Mouse (Mus musculus) bone marrow macrophage, adult 2 months (primary cell): ENCODE measurements at regions not wholly inside any gene's neighbourhood (a gene's known extent, or its start where the extent isn't known, plus 50 kb on each side); places are given as distances from the start of the nearest gene placed in this dataset.

Experiments used
- H3K27ac ChIP-seq: 2 replicates; pipeline ENCODE4 v1.5.1; 2012; ENCODE audit warnings: low read depth, low read length; ENCODE audit not compliant: insufficient read depth
- H3K4me1 ChIP-seq: 2 replicates; pipeline ENCODE4 v1.6.1; 2012; ENCODE audit warnings: low read length; ENCODE audit not compliant: control insufficient read depth, insufficient read depth
- H3K4me3 ChIP-seq: 2 replicates; pipeline ENCODE4 v1.5.1; 2012; ENCODE audit warnings: mild to moderate bottlenecking, low read length, moderate library complexity; ENCODE audit not compliant: insufficient read depth
- CTCF ChIP-seq: IDR thresholded peaks from 2 replicates; pipeline ENCODE4 v1.5.1; 2012; ENCODE audit warnings: low read depth, mild to moderate bottlenecking, low read length, moderate library complexity
- POLR2A ChIP-seq: IDR thresholded peaks from 2 replicates; pipeline ENCODE4 v1.6.1; 2012; ENCODE audit warnings: mild to moderate bottlenecking, low read depth, low read length, borderline replicate concordance

DNA sequence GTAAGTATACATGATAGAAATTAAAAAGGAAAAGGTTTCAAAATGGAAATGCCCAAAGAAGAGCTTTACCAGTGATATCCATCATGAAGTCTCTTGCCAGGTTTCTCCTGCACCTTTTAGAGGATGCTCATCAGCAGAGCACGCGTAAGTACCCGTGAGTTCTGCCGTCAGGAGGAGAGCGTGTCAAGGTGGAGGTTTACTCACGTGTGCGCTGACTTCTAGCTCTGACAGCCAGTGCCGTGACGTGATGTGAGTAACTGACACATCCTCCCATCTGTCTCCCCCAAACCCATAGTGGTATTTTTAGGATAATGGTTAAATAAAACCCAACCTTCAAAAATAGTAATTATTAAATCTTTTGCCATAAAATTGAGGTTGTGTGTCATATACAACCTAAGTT, 55.3 kb downstream of the Adra2a start:
- H3K4me1 ChIP-seq: no peaks in the 10 kb centered on the region
- H3K4me3 ChIP-seq: no peak overlapping the region
- TF ChIP-seq CTCF (no peak), POLR2A (no peak)
- no peak overlapping the region for H3K27ac ChIP-seq

DNA sequence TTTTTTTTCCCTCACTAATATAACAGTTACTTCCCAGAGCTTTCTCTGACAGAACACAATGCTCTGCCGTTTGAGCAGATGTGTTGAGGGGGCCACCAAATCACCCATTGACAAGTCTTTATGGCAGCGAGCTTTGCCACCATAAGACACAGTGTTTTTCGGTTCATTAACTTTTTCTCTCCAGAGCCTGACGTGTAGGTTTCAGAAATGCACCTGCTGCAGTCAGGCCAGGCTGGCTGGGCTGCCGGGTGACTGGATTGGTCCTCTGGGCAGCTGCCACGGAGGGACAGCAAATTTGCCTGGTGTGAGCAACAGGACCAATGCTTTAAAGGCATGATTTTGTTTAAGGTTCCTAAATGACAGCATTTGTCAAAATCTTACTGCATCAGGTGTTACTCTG, 55.8 kb downstream of the Adra2a start:
- Histone ChIP-seq H3K4me1 (no peaks in the 10 kb centered on the region), H3K4me3 (no peak overlapping the region), H3K27ac (no peak overlapping the region)
- TF ChIP-seq CTCF (no peak), POLR2A (no peak)

DNA sequence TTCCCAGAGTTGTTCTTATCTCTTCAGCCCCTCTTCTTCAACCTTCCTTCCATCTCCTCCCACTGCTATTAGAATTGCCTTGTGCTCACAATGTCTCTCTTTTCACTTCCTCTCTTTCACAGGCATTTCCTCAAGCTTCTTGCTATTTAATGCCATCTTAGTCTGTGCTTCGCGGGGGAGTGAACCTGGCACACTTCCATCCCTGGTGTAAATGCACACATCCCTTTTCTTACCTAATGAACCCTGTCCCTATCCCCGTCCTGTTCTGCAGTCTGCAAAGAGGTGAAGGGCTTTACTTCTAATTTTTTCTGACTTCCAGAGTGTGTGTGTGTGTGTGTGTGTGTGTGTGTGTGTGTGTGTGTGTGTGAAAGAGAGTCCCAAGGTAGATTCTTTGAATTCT, 62.6 kb downstream of the Adra2a start:
- no peak for TF ChIP-seq CTCF
- no peak overlapping the region for H3K27ac ChIP-seq
- no peak overlapping the region for H3K4me3 ChIP-seq

DNA sequence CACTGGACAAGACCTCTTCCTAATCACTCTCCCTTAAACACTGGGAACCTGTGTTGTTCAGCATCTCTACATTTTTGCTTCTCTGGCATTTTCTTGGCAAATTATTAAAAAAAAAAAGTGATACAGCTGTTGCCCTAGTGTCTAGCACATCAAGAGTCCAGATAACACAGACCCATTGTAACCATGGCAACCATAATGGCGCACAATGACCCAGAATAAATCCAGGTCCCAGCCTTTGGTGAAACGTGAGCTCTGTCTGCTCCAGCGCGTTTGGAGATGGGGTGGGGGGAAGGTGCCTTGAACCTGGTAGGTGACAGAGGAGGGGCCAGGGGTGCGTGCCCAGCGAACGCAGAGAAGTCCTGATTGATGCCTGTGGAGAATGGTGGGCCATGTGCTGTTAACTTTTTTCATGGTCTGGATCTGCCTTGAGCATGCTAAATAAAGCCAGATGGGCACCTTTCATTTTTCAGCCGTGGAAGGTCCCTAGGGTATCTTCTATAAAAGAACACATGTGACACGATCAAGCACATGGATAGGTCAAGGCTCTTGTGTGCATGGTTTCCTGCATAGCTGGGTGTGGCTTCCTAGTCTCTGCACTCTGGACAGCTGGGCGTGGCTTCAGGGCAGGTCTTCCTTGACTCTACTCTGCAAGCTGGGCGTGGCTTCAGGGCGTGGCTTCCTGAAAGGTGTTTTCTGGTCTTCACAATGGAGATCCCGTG, 63.3 kb downstream of the Adra2a start:
- 0 out of 2 replicates have a peak, but pooled peaks cover 2% of the 10 kb centered on the region for H3K4me1 ChIP-seq
- TF ChIP-seq POLR2A (no peak), CTCF (no peak)
- no peak overlapping the region for H3K4me3 ChIP-seq

More for the DNA sequence above, 62.6 kb downstream of the Adra2a start:
- 0 out of 2 replicates have a peak, but pooled peaks cover 2% of the 10 kb centered on the region for H3K4me1 ChIP-seq

DNA sequence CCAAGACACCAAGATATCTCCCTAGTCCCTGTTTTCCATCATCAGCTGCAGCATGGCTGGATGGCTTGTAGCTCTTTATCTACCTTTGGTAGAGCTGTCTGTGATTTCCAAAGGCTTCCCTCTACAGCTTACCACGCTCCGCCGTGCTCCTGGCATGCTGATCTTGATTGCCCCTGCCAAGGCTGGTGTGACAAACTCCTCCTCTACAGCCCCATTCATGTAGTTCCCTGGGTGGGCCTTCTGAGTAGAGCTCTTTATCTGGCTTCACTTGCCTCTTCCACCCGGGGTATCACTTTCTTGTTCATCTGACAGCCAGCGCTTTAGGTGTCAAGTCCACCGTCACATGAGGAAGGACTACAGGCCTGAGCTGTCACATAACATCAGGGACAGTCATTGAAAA, 66.1 kb downstream of the Adra2a start:
- 0 out of 2 replicates have a peak, but pooled peaks cover 2% of the 10 kb centered on the region for H3K4me1 ChIP-seq
- no peak overlapping the region for H3K4me3 ChIP-seq
- no peak overlapping the region for H3K27ac ChIP-seq
- TF ChIP-seq POLR2A: no peak
- no peak for TF ChIP-seq CTCF

More for the DNA sequence above, 63.3 kb downstream of the Adra2a start:
- H3K27ac ChIP-seq: no peak overlapping the region

DNA sequence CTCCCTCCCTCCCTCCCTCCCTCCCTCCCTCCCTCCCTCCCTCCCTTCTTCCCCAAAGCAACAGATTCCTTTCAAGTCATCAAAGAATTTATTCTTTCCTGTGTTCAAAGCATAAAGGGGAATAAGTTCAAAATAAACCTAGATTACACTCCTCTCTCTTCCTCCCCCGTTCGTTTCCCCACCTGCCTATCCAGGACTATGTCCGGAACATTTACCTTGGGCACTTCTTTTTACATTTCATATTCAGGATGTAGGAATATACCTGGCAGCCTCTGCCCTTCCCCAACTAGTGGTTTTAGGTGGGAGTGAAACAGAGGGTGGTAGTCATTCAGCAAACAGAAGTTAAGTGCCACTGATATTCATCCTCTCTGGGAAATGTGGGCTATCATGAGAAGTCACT, 68.7 kb downstream of the Adra2a start:
- Histone ChIP-seq H3K4me1 (peaks cover 2% of the 10 kb centered on the region; the same call in 1 of the 2 replicates), H3K27ac (no peak overlapping the region), H3K4me3 (no peak overlapping the region)
- TF ChIP-seq POLR2A (no peak), CTCF (no peak)

DNA sequence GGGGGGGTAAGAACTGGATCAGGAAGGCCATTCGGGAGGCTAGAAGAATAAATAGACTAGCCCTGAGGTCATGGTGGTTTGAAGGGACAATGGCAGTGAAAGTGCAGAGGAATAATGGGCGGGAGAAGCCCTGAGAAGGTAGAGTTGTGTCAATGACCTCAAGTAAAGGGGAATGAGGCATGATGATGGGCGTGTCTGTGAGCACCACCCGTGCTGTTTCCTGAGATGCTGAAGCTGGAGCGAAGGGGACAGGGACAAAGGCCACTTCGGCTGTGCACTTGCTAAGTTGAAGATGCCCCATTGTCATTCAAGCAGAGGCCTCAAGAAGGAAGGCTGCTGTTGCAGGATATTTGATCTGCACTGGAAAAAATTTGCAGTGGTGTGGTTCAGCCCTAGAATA, 69.5 kb downstream of the Adra2a start:
- TF ChIP-seq CTCF (no peak), POLR2A (no peak)
- H3K27ac ChIP-seq: no peak overlapping the region
- peaks cover 2% of the 10 kb centered on the region; the same call in 1 of the 2 replicates for H3K4me1 ChIP-seq
- H3K4me3 ChIP-seq: no peak overlapping the region

DNA sequence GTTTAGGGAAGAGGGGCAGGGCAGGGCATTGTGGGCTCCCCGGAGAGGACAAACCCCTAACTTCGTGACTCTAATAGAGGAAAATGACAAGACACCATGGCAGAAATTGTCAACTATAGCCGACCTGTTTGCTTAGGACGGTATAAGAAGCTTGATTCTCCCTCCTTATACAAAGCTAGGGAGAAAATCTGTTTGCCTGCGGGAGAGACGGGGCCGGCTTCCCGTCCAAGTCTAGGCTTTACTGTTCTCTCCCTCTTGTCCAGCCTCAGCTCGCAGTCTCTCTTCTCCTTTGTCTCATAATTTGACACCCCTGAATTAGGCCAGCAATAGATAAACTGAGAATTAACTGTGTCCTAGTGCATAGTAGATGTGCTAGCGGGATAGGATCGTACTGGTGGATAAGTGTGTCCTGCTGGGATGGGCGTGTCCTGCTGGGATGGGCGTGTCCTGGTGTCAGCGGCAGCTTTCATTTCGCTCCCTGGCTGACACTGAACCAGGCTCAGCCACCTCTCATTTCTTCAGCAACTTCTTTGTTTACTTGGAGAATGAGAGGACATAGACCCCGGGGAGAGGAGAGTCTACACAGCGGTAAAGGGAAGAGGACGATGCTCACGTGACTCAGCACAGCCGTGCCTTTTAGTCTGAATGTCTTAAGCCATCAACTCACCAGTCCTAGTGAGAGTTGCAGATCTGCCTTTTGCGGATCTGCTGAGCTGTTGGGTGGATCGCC, 70.8 kb downstream of the Adra2a start:
- TF ChIP-seq CTCF: no peak
- TF ChIP-seq POLR2A: no peak
- H3K27ac ChIP-seq: no peak overlapping the region
- peaks cover 2% of the 10 kb centered on the region; the same call in 1 of the 2 replicates for H3K4me1 ChIP-seq
- H3K4me3 ChIP-seq: peak overlapping the region; percentile 63

DNA sequence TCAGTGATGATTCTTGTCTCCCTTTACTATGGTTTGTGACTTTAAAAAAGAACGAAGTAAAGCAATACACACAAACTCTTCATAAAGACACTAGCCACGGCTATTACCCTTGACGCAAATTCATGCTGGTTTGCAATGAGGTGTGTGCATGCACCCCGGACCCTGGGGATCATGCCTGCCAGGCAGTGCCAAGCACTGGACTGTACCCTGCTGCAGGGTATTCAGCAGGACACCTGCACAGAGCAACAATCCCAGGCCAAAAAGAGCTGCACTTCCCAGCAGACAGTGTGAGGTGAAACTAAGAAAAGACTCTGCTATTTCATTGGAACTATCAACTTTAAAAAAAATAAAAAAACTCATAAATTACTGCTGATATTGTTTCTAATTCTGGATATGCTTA, 71.4 kb downstream of the Adra2a start:
- H3K4me1 ChIP-seq: peaks cover 2% of the 10 kb centered on the region; the same call in 1 of the 2 replicates

DNA sequence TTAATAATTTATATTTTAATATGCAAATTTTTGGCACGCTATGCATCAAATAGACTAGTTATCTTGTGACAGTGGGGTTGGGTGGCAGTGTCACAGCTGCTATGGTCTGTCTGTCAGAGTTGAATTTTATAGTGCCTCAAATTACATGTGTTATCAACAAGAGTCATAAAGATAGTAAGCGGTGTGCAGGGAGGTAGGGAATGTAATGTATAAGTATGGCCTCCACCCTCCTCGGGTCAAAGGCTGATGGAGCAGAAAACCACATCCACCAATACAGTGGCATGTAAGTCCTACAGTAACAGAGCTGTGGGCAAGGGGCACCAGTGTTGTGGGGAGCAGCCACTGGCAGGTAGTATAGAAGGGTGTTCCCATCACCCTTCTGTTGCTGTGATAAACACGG, 72.9 kb downstream of the Adra2a start:
- Histone ChIP-seq H3K4me3 (no peak overlapping the region), H3K27ac (no peak overlapping the region), H3K4me1 (peaks cover 2% of the 10 kb centered on the region; the same call in 1 of the 2 replicates)
- no peak for TF ChIP-seq POLR2A
- TF ChIP-seq CTCF: no peak

More for the DNA sequence above, 71.4 kb downstream of the Adra2a start:
- Histone ChIP-seq H3K4me3 (peak overlapping the region; percentile 63), H3K27ac (no peak overlapping the region)
- TF ChIP-seq CTCF (no peak), POLR2A (no peak)
